Mouse (Mus musculus): ENCODE measurements around the gene Atp6v1c2. TPM values are rescaled to one million over a fixed set of nuclear protein-coding genes. Genes with fewer than 3 reads are reported as not detected.

Gene Atp6v1c2
- polyA plus RNA-seq (2012; rRNA removed), result 1.2 and 2.9 TPM in 2 replicates

GRCm38 (mm10) chr12:17329259-17329658 lies at the start of gene Atp6v1c2:
Gene Atp6v1c2 (minus strand): TSS chr12:17329359.
- DNase-seq (ENCODE audit: extremely low spot score in 1 of 2, low spot score in 1 of 2), result no peak

DNA sequence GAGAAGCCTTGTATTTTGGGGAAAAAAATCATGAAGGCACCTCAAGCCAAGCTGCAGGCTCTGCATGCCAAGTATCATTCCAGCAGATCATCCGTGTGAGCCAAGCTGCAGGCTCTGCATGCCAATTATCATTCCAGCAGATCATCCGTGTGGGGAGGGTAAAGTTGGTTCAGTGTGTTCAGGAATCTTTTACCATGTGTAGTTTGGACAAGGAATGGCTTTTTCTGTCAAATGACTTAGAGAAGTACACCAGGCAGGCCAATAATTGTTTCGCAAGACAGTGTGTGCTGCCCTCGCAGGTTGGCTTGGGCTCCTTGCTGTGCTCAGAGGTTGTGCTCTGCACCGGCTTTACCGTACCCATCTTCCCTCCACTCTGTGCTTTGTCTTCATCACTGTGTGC lies 47.4 kb upstream of the Atp6v1c2 start:
- no peak for DNase-seq (ENCODE audit: extremely low spot score in 1 of 2, low spot score in 1 of 2)

DNA sequence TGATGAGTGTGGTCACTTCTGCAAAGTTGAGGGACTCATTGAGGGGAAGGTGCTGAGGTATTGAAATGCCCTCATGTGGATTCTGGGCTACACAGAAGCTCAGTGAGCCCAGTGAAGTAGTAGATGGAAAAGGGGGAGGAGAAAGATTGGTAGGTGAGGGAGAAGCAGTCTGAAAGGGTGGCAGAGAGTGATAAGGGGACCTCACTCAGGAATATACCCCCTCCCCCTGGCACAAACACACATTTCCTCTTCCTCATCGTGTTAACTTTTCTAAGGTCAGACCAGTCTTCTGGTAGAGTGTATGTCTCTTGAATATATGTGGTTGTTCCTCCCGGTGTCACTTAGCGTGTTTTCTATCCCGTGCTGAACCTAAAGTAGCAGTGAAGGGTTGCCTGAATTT lies 46.1 kb upstream of the Atp6v1c2 start:
- DNase-seq (ENCODE audit: extremely low spot score in 1 of 2, low spot score in 1 of 2), result no peak

DNA sequence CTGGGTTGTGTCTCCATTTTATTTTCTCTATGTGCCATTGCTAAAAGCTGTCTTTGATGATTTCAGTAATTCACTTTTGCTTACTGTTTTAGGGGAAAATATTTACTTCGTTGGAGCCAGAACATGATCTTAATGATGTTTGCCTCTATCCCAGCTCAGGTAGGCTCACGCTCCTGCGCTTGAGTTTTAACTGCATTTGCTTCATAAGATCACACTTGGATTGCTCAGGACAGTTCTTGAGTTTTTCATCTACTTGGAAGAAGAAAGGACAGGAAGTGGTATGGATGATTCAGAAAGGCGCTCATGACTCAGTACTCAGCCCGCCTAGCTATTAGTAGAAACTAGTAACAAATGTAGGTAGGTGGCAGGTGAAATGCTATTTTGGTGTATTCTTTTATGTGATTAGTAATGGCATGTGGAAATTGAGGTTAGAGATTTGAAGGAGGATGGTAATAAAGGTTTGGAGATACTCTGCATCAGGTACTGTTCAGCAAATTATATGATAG lies 44.4 kb upstream of the Atp6v1c2 start:
- DNase-seq (ENCODE audit: extremely low spot score in 1 of 2, low spot score in 1 of 2), result peak in 1 of 2 experiments; percentile 52

GRCm38 (mm10) chr12:17372696-17373095 lies 43.5 kb upstream of the Atp6v1c2 start:
- no peak for DNase-seq (ENCODE audit: extremely low spot score in 1 of 2, low spot score in 1 of 2)

DNA sequence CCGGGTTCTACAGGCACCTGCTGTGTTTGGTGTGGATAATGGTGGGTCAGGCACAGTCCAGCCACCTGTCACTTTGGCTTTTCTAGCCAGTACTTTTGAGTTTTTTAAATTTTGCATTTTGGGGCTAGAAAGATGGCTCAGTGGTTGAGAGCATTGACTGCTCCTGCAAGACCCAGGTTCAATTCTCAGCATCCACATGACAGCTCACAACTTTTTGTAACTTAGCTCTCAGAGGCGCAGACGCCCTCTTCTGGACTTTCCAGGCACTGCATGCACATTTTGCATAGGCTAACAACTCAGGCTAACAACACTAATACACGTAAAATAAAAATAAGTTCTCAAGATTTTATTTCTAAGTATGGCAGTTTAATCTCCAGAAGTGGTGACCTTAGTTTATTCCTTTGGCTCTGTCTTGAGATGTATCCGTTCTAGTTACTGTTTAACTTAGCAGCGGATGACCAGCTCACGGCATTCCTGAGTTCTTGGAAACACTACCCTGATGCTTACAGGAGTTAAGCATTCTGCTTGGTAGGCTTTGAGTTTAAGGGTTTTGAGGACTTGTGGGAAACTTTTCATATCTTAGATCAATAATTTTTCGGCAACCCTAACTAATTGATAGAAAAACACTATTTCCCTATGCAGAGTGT lies 42.6 kb upstream of the Atp6v1c2 start:
- DNase-seq (ENCODE audit: extremely low spot score in 1 of 2, low spot score in 1 of 2), result no peak

GRCm38 (mm10) chr12:17369551-17370325 lies 40.6 kb upstream of the Atp6v1c2 start:
- no peak for DNase-seq (ENCODE audit: extremely low spot score in 1 of 2, low spot score in 1 of 2)

GRCm38 (mm10) chr12:17369111-17369510 lies 40.0 kb upstream of the Atp6v1c2 start:
- no peak for DNase-seq (ENCODE audit: extremely low spot score in 1 of 2, low spot score in 1 of 2)

DNA sequence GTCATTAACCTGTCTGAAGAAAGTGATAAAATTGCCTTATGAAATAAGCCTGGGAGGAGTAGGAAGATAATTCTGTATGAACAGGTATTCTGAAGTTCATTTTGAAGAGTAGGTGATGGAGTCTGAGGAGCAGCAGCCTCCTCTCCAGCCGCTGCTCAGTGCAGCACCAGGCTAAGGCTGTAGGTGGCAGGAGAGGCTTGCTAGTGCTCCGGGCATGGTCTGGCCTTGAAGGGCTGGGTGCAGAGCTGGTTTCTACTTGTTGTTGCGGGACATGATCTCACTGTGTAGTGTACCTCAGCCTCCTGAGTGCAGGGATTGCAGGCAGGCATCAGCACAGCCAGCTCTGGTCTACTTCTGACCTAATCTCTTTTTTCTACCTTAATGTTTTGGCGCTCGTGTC lies 37.8 kb upstream of the Atp6v1c2 start:
- DNase-seq (ENCODE audit: extremely low spot score in 1 of 2, low spot score in 1 of 2), result peak; percentile 30 to 78

- DNase-seq (ENCODE audit: extremely low spot score in 1 of 2, low spot score in 1 of 2), result no peak
These were observed 33.2 kb upstream of the Atp6v1c2 start for GRCm38 (mm10) chr12:17362316-17362715.

DNA sequence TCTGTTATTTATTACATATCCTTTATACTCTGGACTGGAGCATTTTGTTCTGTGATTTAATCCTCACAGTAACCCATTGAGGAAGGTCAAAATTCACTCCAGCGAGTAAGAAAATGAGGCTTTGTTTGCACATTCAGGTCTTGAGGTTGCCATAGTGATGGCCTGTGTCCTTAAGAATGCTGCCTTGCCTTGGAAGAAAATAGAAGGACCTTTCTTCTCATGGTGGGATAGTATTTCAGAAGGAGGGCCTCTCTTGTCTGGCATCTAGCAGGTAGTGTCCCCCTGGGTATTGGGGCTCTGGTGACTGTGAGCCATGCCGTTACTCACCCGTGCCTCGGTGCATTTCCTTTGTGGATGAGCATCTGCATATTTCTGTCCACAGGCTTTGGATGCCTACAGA lies 31.5 kb upstream of the Atp6v1c2 start:
- DNase-seq (ENCODE audit: extremely low spot score in 1 of 2, low spot score in 1 of 2), result no peak

- no peak for DNase-seq (ENCODE audit: extremely low spot score in 1 of 2, low spot score in 1 of 2)
These were observed 30.9 kb upstream of the Atp6v1c2 start for GRCm38 (mm10) chr12:17360104-17360503.

GRCm38 (mm10) chr12:17358981-17359380 lies 29.8 kb upstream of the Atp6v1c2 start:
- peak in 1 of 2 experiments; percentile 55 for DNase-seq (ENCODE audit: extremely low spot score in 1 of 2, low spot score in 1 of 2)

DNA sequence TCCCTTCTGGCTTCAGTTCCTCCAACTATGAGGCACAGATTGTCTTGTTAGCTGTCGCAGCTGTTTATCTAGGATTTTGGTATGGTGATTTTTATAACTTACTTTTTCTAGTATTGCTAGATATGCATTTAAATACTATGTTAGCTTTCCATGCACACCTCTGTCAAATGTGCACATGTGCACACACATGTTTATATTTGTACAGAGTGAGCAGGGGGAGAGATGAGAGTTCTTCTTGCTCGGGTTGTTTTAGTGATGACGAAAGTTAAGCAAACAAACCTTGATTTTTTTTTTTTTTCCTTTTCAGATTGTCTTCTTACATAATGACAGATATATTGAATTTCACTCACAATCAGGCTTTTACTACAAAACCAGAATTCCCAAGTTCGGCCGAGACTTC lies 28.6 kb upstream of the Atp6v1c2 start:
- no peak for DNase-seq (ENCODE audit: extremely low spot score in 1 of 2, low spot score in 1 of 2)

DNA sequence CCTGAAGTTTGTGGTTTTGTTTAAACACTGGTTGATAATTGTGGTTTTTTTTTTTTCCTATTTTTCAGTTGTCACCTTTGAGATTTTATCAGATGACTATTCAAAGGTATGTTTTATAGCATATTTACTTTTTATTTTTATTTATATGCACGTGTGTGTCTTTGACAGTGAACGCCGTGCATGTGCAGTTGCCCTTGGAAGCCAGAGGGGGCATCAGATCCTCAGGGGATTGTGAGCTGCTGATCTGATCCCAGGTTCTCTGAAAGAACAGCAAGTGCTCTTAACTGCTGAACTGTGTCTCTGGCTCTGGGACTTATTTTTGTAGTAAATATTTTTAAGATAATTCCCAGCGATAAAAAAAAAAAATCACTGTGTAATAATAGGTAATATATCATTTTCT lies 27.7 kb upstream of the Atp6v1c2 start:
- no peak for DNase-seq (ENCODE audit: extremely low spot score in 1 of 2, low spot score in 1 of 2)

DNA sequence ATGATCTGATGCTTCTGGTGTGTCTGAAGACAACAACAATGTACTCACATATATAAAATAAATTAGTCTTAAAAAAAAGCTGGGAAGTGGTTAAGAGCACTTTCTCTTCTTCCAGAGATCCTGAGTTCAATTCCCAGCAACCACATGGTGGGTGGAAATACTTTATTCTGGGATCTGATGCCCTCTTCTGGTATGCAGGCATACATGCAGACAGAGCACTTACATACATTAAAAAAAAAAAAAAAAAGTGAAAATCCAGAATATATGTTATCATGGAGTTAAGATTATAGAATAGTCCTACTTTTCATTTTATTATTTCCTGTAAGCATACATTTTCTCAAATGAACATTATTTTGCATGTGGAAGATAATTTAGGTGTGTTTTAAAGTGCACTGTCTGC lies 20.9 kb upstream of the Atp6v1c2 start:
- DNase-seq (ENCODE audit: extremely low spot score in 1 of 2, low spot score in 1 of 2), result no peak

GRCm38 (mm10) chr12:17348048-17349036 lies 19.2 kb upstream of the Atp6v1c2 start, which contains the start of gene Nol10:
Gene Nol10 (plus strand): TSS chr12:17348458.
- peak; percentile 70 to 92 for DNase-seq (ENCODE audit: extremely low spot score in 1 of 2, low spot score in 1 of 2)

GRCm38 (mm10) chr12:17347327-17348047 lies 18.3 kb upstream of the Atp6v1c2 start:
- peak in 1 of 2 experiments; percentile 17 for DNase-seq (ENCODE audit: extremely low spot score in 1 of 2, low spot score in 1 of 2)

- no peak for DNase-seq (ENCODE audit: extremely low spot score in 1 of 2, low spot score in 1 of 2)
These were observed 10.2 kb upstream of the Atp6v1c2 start for GRCm38 (mm10) chr12:17339114-17339905.

Measured in frontal cortex, adult 2 months (tissue).